Mouse (Mus musculus): ENCODE results near the gene Gpr18.

GRCm38 (mm10) chr14:121949436-121949835, 33.9 kb upstream of the Gpr18 start:
- TF ChIP-seq POLR2A (IDR thresholded peaks at IDR 0.05; ENCODE audit: extremely low read depth, insufficient read depth, low read length) (no peak), CTCF (IDR thresholded peaks at IDR 0.05; ENCODE audit: extremely low read depth, insufficient read depth, low read length) (no peak)

Measured in cortical plate, adult 2 months (tissue).